Mouse (Mus musculus) embryo, embryonic 11.5 days (tissue): ENCODE results near the gene Spata5.

Experiments
- DNase-seq: peaks from one replicate; pipeline ENCODE4 v3.0.0-alpha.2; 2012; ENCODE audit warnings: low read depth, low spot score

Spata5 gene

GRCm38 (mm10) chr3:37614878-37615650 lies 195.4 kb downstream of the Spata5 start:
- DNase-seq, result no peak

GRCm38 (mm10) chr3:37616586-37617547 lies 197.2 kb downstream of the Spata5 start:
- DNase-seq, result no peak
